Mouse (Mus musculus): Measurements from ENCODE around the gene Kcnq1.

DNA sequence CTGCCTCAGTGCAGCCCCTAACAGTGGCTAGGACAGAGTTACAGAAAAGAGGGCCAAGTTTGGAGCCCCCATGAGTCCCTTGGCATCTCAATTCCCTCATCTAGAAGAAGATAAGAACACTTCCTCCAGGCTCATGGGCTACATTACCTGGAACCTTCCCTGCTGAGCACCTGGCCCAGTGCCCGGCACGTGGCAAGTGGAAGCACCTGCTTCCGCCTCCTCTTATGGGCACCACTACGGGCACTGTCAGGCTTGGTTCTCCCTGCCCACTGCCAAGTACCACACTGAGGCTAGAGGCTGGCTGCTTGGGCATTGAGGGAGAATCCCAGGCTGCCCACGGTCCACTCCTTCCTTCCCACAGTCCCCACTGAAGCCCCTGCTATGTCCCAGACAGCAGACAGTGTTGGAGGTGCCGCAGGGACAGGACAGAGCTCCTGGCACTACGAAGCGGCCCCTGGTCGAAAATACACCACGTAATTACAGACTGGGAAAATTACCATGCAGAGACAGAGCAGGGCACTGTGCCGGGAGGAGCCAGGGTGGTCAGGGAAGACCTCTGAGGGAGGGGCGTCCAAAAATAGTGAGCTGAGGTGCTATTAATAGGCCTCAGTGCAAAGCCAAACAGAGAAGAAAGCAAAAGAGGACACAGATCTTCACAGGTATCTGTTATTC is 284.3 kb downstream of the Kcnq1 start:
- no peak for TF ChIP-seq POLR2A (IDR thresholded peaks at IDR 0.05; ENCODE audit: control insufficient read depth in 1 of 2, insufficient read depth in 1 of 2, low read depth in 1 of 2, low read length in 2 of 2, poor library complexity in 1 of 2)
- TF ChIP-seq USF2 (IDR thresholded peaks at IDR 0.05; ENCODE audit: borderline replicate concordance in 1 of 2, insufficient read depth in 1 of 2, low read depth in 1 of 2, low read length in 2 of 2), result no peak
- no peak for TF ChIP-seq EP300 (IDR thresholded peaks at IDR 0.05; ENCODE audit: low read depth in 1 of 2, low read length in 2 of 2)
- no peak for TF ChIP-seq GATA1 (IDR thresholded peaks at IDR 0.05; ENCODE audit: low read depth, low read length)
- no peak for TF ChIP-seq CTCF (IDR thresholded peaks at IDR 0.05 in 2 of 3, conservative IDR thresholded peaks at IDR 0.05 in 1 of 3; ENCODE audit: control insufficient read depth in 1 of 3, insufficient read depth in 1 of 3, low read depth in 2 of 3, low read length in 3 of 3, poor library complexity in 1 of 3, severe bottlenecking in 1 of 3)
- no peak for TF ChIP-seq POLR2AphosphoS2 (IDR thresholded peaks at IDR 0.05; ENCODE audit: low read length)
- no peak for TF ChIP-seq SIN3A (IDR thresholded peaks at IDR 0.05; ENCODE audit: low read length)
- TF ChIP-seq MYC (IDR thresholded peaks at IDR 0.05; ENCODE audit: low read depth, low read length), result no peak
- TF ChIP-seq POLR2AphosphoS5 (IDR thresholded peaks at IDR 0.05; ENCODE audit: borderline replicate concordance, low read depth, low read length), result no peak
- no peak for TF ChIP-seq JUND (IDR thresholded peaks at IDR 0.05; ENCODE audit: low read depth, low read length)
- no peak for TF ChIP-seq ZC3H11A (IDR thresholded peaks at IDR 0.05; ENCODE audit: low read depth, low read length)
- TF ChIP-seq TBP (IDR thresholded peaks at IDR 0.05; ENCODE audit: low read depth, low read length), result no peak
- TF ChIP-seq USF1 (IDR thresholded peaks at IDR 0.05; ENCODE audit: low read depth, low read length), result no peak
- no peak for TF ChIP-seq RCOR1 (IDR thresholded peaks at IDR 0.05; ENCODE audit: low read depth, low read length)

Measured in MEL (cell line).